10 mouse cellular contexts compared by ENCODE assay signal in genomic region chr1:45905107-45905821, GRCm38 (mm10). TPM values are rescaled to one million over a fixed set of nuclear protein-coding genes. Genes with fewer than 3 reads are reported as not detected.
A peak's percentile ranks its signal among the peaks of the same experiment; 100 is the strongest.
DNase-seq lines count a peak whose midpoint lies in the region; ATAC-seq and TF ChIP-seq lines count a peak whose summit lies in the region.
"Had no signal": no experiment of that assay in that cellular context is flagged by ENCODE, and none has a peak within 500 bp of the region (broad histone marks: within the 10 kb centered on the region; RNA-seq: fewer than 3 reads in every experiment).

No protein-coding gene starts in this region.

- no peak overlapping the region for H3K4me3 ChIP-seq in lung, adult 2 months (replicated peaks; ENCODE audit: extremely low read depth, low read depth, low read length)
- no peak overlapping the region for H3K4me3 ChIP-seq in kidney, adult 2 months (ENCODE audit: insufficient read depth, low read depth, low read length)
- no peak overlapping the region for H3K4me3 ChIP-seq in lung, embryonic 14.5 days (ENCODE audit: low read depth, low read length)

- no peaks in the 10 kb centered on the region for H3K4me1 ChIP-seq in lung, adult 2 months (ENCODE audit: control insufficient read depth, insufficient read depth, low read length)
- no peaks in the 10 kb centered on the region; the same call in 1 of the 2 replicates for H3K4me1 ChIP-seq in kidney, adult 2 months (ENCODE audit: control insufficient read depth, insufficient read depth, low read length)
- peaks cover 9% of the 10 kb centered on the region for H3K4me1 ChIP-seq in lung, embryonic 14.5 days (ENCODE audit: insufficient read depth)

- intact Hi-C loops in left cerebral cortex, postnatal 25 days (cut with DNase I) = no loop called here

- no peak overlapping the region for H3K4me2 ChIP-seq in lung, embryonic 14.5 days

- peak; percentile 93 for ATAC-seq in lung, embryonic 14.5 days (ENCODE audit: insufficient read depth)

- no peaks in the 10 kb centered on the region for H3K27me3 ChIP-seq in kidney, adult 2 months (replicated peaks; ENCODE audit: control insufficient read depth, insufficient read depth, low read length)
- no peaks in the 10 kb centered on the region for H3K27me3 ChIP-seq in lung, embryonic 14.5 days (ENCODE audit: insufficient read depth, low read length)

- no peak for TF ChIP-seq CTCF in lung, adult 2 months (IDR thresholded peaks at IDR 0.05; ENCODE audit: insufficient read depth, low read length)
- TF ChIP-seq CTCF in kidney, adult 2 months (conservative IDR thresholded peaks at IDR 0.05; ENCODE audit: insufficient read depth, insufficient read length, low read depth, low read length) = no peak
- TF ChIP-seq CTCF in lung, embryonic 14.5 days (IDR thresholded peaks at IDR 0.05; ENCODE audit: low read depth) = no peak

- H3K27ac ChIP-seq in kidney, adult 2 months (ENCODE audit: insufficient read depth, low read depth, low read length) = peak overlapping the region; percentile 45; the same call in 1 of the 2 replicates
- H3K27ac ChIP-seq in lung, embryonic 14.5 days (ENCODE audit: low read depth) = peak overlapping the region; percentile 43; the same call in 1 of the 2 replicates

- DNase-seq in lung, adult 18-20 months = peak; percentile 22 to 34
- DNase-seq in lung, adult 2 months = no peak
- peak; percentile 27 for DNase-seq in heart, adult 8-10 months (ENCODE audit: low spot score)
- DNase-seq in kidney, adult 2 months = peak; percentile 87
- peak; percentile 73 for DNase-seq in lung, embryonic 14.5 days
- DNase-seq in ovary, postnatal 36 days (ENCODE audit: low spot score) = peak; percentile 50
- DNase-seq in left cerebral cortex, postnatal 25 days (ENCODE audit: low spot score in 2 of 2) = no peak
- no peak for DNase-seq in right cerebral cortex, postnatal 36 days (ENCODE audit: low spot score in 2 of 2)

- 37% methylated on average over 5 of the region's 5 CpGs for WGBS in lung, adult 2 months
- 23% methylated on average over 5 of the region's 5 CpGs for WGBS in kidney, adult 2 months
- 15% methylated on average over 5 of the region's 5 CpGs for WGBS in lung, embryonic 14.5 days

- H3K9me3 ChIP-seq in lung, embryonic 14.5 days (ENCODE audit: low read depth, low read length) = no peaks in the 10 kb centered on the region

- no peak overlapping the region for H3K9ac ChIP-seq in lung, embryonic 14.5 days

- H3K36me3 ChIP-seq in kidney, adult 2 months (ENCODE audit: control insufficient read depth, insufficient read depth, low read length) = no peaks in the 10 kb centered on the region
- H3K36me3 ChIP-seq in lung, embryonic 14.5 days (ENCODE audit: insufficient read depth) = 0 out of 2 replicates have a peak, but pooled peaks cover 6% of the 10 kb centered on the region

- TF ChIP-seq POLR2A in lung, adult 2 months (IDR thresholded peaks at IDR 0.05; ENCODE audit: borderline replicate concordance, extremely low read depth, low read depth, low read length) = no peak
- no peak for TF ChIP-seq POLR2A in kidney, adult 2 months (IDR thresholded peaks at IDR 0.05; ENCODE audit: low read depth, low read length)

RNA-seq across cellular contexts. Expression of gene Gm5269, which starts 15.2 kb away (rescaled TPM):
- not detected in 2 replicates for polyA plus RNA-seq in lung, adult 2 months (2012; rRNA removed)
- not detected for total RNA-seq in heart, adult 8-10 months (2022)
- polyA plus RNA-seq in kidney, adult 2 months (2012; rRNA removed) = not detected in 2 replicates
- not detected in 2 replicates for polyA plus RNA-seq in lung, embryonic 14.5 days (2014; fragmentation: Nextera tagmentation; extraction: Ambion mirVana)
- not detected for total RNA-seq in left cerebral cortex, postnatal 25 days (2021)
- total RNA-seq: ES-E14; hematopoietic stem cell, adult 5-6 weeks had no signal

RNA-seq across cellular contexts. Expression of gene Slc40a1, which starts 21.1 kb away (rescaled TPM):
- 2.1 and 6.4 TPM in 2 replicates for polyA plus RNA-seq in lung, adult 2 months (2012; rRNA removed)
- total RNA-seq in heart, adult 8-10 months (2022) = 10 to 100 TPM; 22.0 to 29.0 (median 26.5) TPM
- polyA plus RNA-seq in kidney, adult 2 months (2012; rRNA removed) = 26.9 and 34.2 TPM in 2 replicates
- polyA plus RNA-seq in lung, embryonic 14.5 days (2014; fragmentation: Nextera tagmentation; extraction: Ambion mirVana) = 47.3 and 52.0 TPM in 2 replicates
- total RNA-seq in left cerebral cortex, postnatal 25 days (2021) = 10 to 100 TPM; 12.9 to 15.5 TPM

Comparison
In these comparisons a context has a peak if more than half of its experiments do, and no peak if none do; other contexts are left out.
1. DNase-seq: peak in lung, adult 18-20 months (2 of 2), heart, adult 8-10 months (single experiment), kidney, adult 2 months (single experiment), lung, embryonic 14.5 days (single experiment) and ovary, postnatal 36 days (single experiment); none in lung, adult 2 months (single experiment), left cerebral cortex, postnatal 25 days (0 of 2) and right cerebral cortex, postnatal 36 days (0 of 2).